Mouse (Mus musculus) heart, embryonic 14.5 days (tissue): ENCODE results near the gene Pex14. TPM values are rescaled to one million over a fixed set of nuclear protein-coding genes. Genes with fewer than 3 reads are reported as not detected.

Source experiments
- ATAC-seq: fragments of 200-750 bp; cut with Nextera tagmentation; 2 replicates; pipeline ENCODE4 v1.8.0; 2017; ENCODE audit warnings: low read depth, moderate TSS enrichment; ENCODE audit not compliant: insufficient number of reproducible peaks, insufficient read depth, low FRiP score
- H3K27ac ChIP-seq, 2 experiments: fragments of 200-500 bp in 1 of 2; fragments of 300-500 bp in 1 of 2; sonication (generic) in 1 of 2; replicated peaks in 1 of 2; 2 replicates each; pipeline ENCODE4 v1.5.1; 2012 to 2014; ENCODE audit warnings: low read depth in 2 of 2, low read length in 2 of 2, control low read depth in 1 of 2, mild to moderate bottlenecking in 1 of 2, mixed read lengths in 1 of 2; ENCODE audit not compliant: control insufficient read depth in 1 of 2, insufficient read depth in 1 of 2
- H3K27me3 ChIP-seq: fragments of 300-500 bp; sonication (generic); 2 replicates; pipeline ENCODE4 v1.6.1; 2014; ENCODE audit warnings: mild to moderate bottlenecking, low read length, control low read depth; ENCODE audit not compliant: control insufficient read depth, insufficient read depth
- H3K36me3 ChIP-seq: fragments of 300-500 bp; sonication (generic); 2 replicates; pipeline ENCODE4 v1.6.1; 2014; ENCODE audit warnings: mild to moderate bottlenecking, control low read depth, low read length, mixed read lengths; ENCODE audit not compliant: control insufficient read depth, insufficient read depth
- H3K4me1 ChIP-seq, 2 experiments: fragments of 200-500 bp in 1 of 2; fragments of 300-500 bp in 1 of 2; sonication (generic) in 1 of 2; 2 replicates each; pipeline ENCODE4 v1.6.1; 2012 to 2014; ENCODE audit warnings: low read length in 2 of 2, control low read depth in 1 of 2, mixed read lengths in 1 of 2; ENCODE audit not compliant: control insufficient read depth in 2 of 2, insufficient read depth in 2 of 2
- H3K4me2 ChIP-seq: fragments of 300-500 bp; sonication (generic); 2 replicates; pipeline ENCODE4 v1.6.1; 2014; ENCODE audit warnings: mild to moderate bottlenecking, low read length
- H3K4me3 ChIP-seq, 2 experiments: fragments of 200-500 bp in 1 of 2; fragments of 300-500 bp in 1 of 2; sonication (generic) in 1 of 2; 2 replicates each; pipeline ENCODE4 v1.5.1; 2012 to 2014; ENCODE audit warnings: low read length in 2 of 2, mild to moderate bottlenecking in 2 of 2, control low read depth in 1 of 2, low read depth in 1 of 2, moderate library complexity in 1 of 2; ENCODE audit not compliant: control insufficient read depth in 1 of 2, insufficient read depth in 1 of 2
- H3K9ac ChIP-seq: fragments of 300-500 bp; sonication (generic); 2 replicates; pipeline ENCODE4 v1.6.1; 2014; ENCODE audit warnings: mild to moderate bottlenecking, low read length
- H3K9me3 ChIP-seq: fragments of 300-500 bp; sonication (generic); 2 replicates; pipeline ENCODE4 v1.6.1; 2016; ENCODE audit warnings: low read length, control low read depth; ENCODE audit not compliant: control insufficient read depth
- WGBS: fragments of 180-500 bp; shearing (Covaris S2); extraction: QIAGEN DNeasy Blood & Tissue Kit; methylation state at CpG from one replicate; pipeline ENCODE4 v1.1.7; 2014; 5-methylcytosine and 5-hydroxymethylcytosine counted together
- polyA plus RNA-seq: library from polyadenylated mRNA; unstranded; fragments of >200 nt; fragmentation: Nextera tagmentation; extraction: Ambion mirVana; gene quantifications from 2 replicates; pipeline ENCODE4 v1.2.1, GENCODE M21; 2014

Gene Pex14
- polyA plus RNA-seq, 1 experiment from 2014 or later: 31.2 TPM

GRCm38 (mm10) chr4:149002441-149003093 lies 97.1 kb downstream of the Pex14 start:
- H3K36me3 ChIP-seq: peaks cover 16% of the 10 kb centered on the region
- no peaks in the 10 kb centered on the region for H3K9me3 ChIP-seq
- H3K4me2 ChIP-seq: no peak overlapping the region
- no peak for ATAC-seq
- no peak overlapping the region for H3K9ac ChIP-seq
- 93% methylated on average over 11 of the region's 11 CpGs for WGBS
- no peaks in the 10 kb centered on the region for H3K27me3 ChIP-seq
- no peaks in the 10 kb centered on the region; a peak in 1 of 4 replicates for H3K4me1 ChIP-seq
- H3K4me3 ChIP-seq: no peak overlapping the region
- H3K27ac ChIP-seq: no peak overlapping the region

- Histone ChIP-seq H3K4me2 (no peak overlapping the region), H3K9ac (no peak overlapping the region), H3K27ac (no peak overlapping the region), H3K4me1 (no peaks in the 10 kb centered on the region), H3K4me3 (no peak overlapping the region), H3K36me3 (peaks cover 16% of the 10 kb centered on the region), H3K9me3 (no peaks in the 10 kb centered on the region), H3K27me3 (no peaks in the 10 kb centered on the region)
- WGBS: 88% methylated on average over 5 of the region's 5 CpGs
- no peak for ATAC-seq
Measured at GRCm38 (mm10) chr4:149001515-149001914, 98.2 kb downstream of the Pex14 start.

DNA sequence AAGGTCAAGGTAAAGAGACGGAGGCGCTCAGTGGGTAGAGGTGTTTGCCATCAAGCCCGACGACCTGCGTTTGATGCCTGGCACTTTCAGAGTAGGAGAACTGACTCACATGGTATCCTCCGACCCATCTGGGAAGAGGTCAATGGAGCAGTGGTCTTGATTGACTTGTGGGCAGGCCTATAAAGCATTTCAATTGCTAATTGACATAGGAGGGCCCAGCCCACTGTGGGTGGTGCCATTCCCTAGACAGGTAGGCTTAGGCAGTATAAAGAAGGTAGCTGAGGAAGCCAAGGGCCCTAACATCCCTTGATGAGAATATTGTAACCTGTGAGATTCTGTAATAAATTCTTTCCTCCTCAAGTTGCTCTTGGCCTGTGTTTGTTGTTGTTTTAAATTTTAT lies 98.9 kb downstream of the Pex14 start:
- 96% methylated on average over 6 of the region's 6 CpGs for WGBS
- no peak for ATAC-seq

DNA sequence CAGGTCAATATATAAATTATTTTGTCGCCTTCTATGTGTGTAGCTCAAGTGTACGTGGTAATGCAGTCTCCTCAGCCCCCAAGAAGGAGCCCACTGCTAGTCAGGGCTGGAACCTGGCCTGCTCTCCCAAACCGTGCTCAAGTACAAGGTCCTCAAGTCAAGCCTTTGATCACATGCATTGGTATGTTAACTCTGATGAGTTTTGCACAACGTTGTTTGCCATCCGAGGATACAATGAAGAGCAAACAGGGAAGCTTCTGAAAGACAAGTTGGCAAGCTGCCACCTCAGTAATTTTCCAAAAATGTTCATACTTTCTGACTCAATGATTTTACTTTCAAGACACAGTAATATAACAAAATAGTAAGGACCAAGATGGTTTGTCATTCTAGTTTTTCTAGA lies 105.7 kb downstream of the Pex14 start:
- no peak overlapping the region for H3K27ac ChIP-seq
- H3K36me3 ChIP-seq: 0 out of 2 replicates have a peak, but pooled peaks cover 6% of the 10 kb centered on the region
- H3K9ac ChIP-seq: no peak overlapping the region
- no peak overlapping the region for H3K4me2 ChIP-seq
- H3K27me3 ChIP-seq: no peaks in the 10 kb centered on the region
- 78% methylated on average over 5 of the region's 5 CpGs for WGBS
- no peaks in the 10 kb centered on the region for H3K9me3 ChIP-seq
- H3K4me3 ChIP-seq: no peak overlapping the region
- no peak for ATAC-seq
- H3K4me1 ChIP-seq: no peaks in the 10 kb centered on the region

More for the DNA sequence above, 98.9 kb downstream of the Pex14 start:
- Histone ChIP-seq H3K36me3 (peaks cover 16% of the 10 kb centered on the region), H3K27ac (no peak overlapping the region), H3K9me3 (no peaks in the 10 kb centered on the region), H3K4me3 (no peak overlapping the region), H3K4me1 (no peaks in the 10 kb centered on the region), H3K27me3 (no peaks in the 10 kb centered on the region), H3K4me2 (no peak overlapping the region), H3K9ac (no peak overlapping the region)

GRCm38 (mm10) chr4:148990038-148990437 lies 109.6 kb downstream of the Pex14 start:
- Histone ChIP-seq H3K4me1 (peaks cover 20 to 29% of the 10 kb centered on the region in 2 experiments), H3K27ac (no peak overlapping the region), H3K9ac (0 out of 2 replicates have a peak overlapping the region, but pooled peaks have one; percentile 8), H3K9me3 (no peaks in the 10 kb centered on the region), H3K4me2 (no peak overlapping the region), H3K4me3 (no peak overlapping the region), H3K36me3 (no peaks in the 10 kb centered on the region), H3K27me3 (no peaks in the 10 kb centered on the region)
- no peak for ATAC-seq
- WGBS: 32% methylated on average over 2 of the region's 2 CpGs

- WGBS: 55% methylated on average over 24 of the region's 24 CpGs
- H3K36me3 ChIP-seq: peaks cover 15% of the 10 kb centered on the region
- no peaks in the 10 kb centered on the region for H3K9me3 ChIP-seq
- no peaks in the 10 kb centered on the region for H3K27me3 ChIP-seq
- H3K4me2 ChIP-seq: no peak overlapping the region
- peaks cover 24 to 36% of the 10 kb centered on the region in 2 experiments for H3K4me1 ChIP-seq
- no peak for ATAC-seq
- no peak overlapping the region for H3K9ac ChIP-seq
- H3K4me3 ChIP-seq: no peak overlapping the region
- no peak overlapping the region for H3K27ac ChIP-seq
Measured at GRCm38 (mm10) chr4:148985541-148986476, 113.9 kb downstream of the Pex14 start.

- Histone ChIP-seq H3K9me3 (no peaks in the 10 kb centered on the region), H3K27me3 (no peaks in the 10 kb centered on the region), H3K4me2 (no peak overlapping the region), H3K9ac (no peak overlapping the region), H3K36me3 (peaks cover 15% of the 10 kb centered on the region), H3K27ac (no peak overlapping the region), H3K4me1 (peaks cover 28 to 45% of the 10 kb centered on the region in 2 experiments), H3K4me3 (no peak overlapping the region)
- WGBS: 78% methylated on average over 19 of the region's 19 CpGs
- no peak for ATAC-seq
Measured at GRCm38 (mm10) chr4:148984701-148985540, 114.8 kb downstream of the Pex14 start.
